ENCODE assay signal across 20 mouse cellular contexts in genomic region chr13:95987147-95987546, GRCm38 (mm10).
"Had no signal": no experiment of that assay in that cellular context is flagged by ENCODE, and none has a peak within 500 bp of the region (broad histone marks: within the 10 kb centered on the region; RNA-seq: fewer than 3 reads in every experiment).

No protein-coding gene starts in this region.

- H3K36me3 ChIP-seq: limb, embryonic 12.5 days; limb, embryonic 15.5 days; midbrain, embryonic 12.5 days; midbrain, embryonic 15.5 days; neural tube, embryonic 12.5 days; neural tube, embryonic 15.5 days had no signal

- H3K27ac ChIP-seq: limb, embryonic 12.5 days; limb, embryonic 15.5 days; liver, embryonic 14.5 days; macrophage; midbrain, embryonic 12.5 days; midbrain, embryonic 15.5 days; neural tube, embryonic 12.5 days; neural tube, embryonic 15.5 days had no signal

- H3K9ac ChIP-seq: limb, embryonic 12.5 days; limb, embryonic 15.5 days; liver, embryonic 14.5 days; liver, postnatal 0 days; lung, embryonic 14.5 days; midbrain, embryonic 12.5 days; midbrain, embryonic 15.5 days; neural tube, embryonic 12.5 days; neural tube, embryonic 15.5 days had no signal

- DNase-seq: kidney, postnatal 10 days; kidney, postnatal 36 days; left cerebral cortex, postnatal 4 days; liver, postnatal 0 days; lung, embryonic 14.5 days; right cerebral cortex, adult 18-20 months; right cerebral cortex, postnatal 14 days; right cerebral cortex, postnatal 4 days; thymus, adult 18-20 months; thymus, postnatal 36 days had no signal

- ATAC-seq: liver, postnatal 0 days; lung, postnatal 0 days; midbrain, embryonic 15.5 days had no signal

- H3K27me3 ChIP-seq: limb, embryonic 12.5 days; limb, embryonic 15.5 days; midbrain, embryonic 12.5 days; midbrain, embryonic 15.5 days; neural tube, embryonic 12.5 days; neural tube, embryonic 15.5 days had no signal

- H3K4me3 ChIP-seq: limb, embryonic 12.5 days; limb, embryonic 15.5 days; midbrain, embryonic 12.5 days; midbrain, embryonic 15.5 days; neural tube, embryonic 12.5 days; neural tube, embryonic 15.5 days had no signal

- H3K4me1 ChIP-seq: midbrain, embryonic 12.5 days; midbrain, embryonic 15.5 days; neural tube, embryonic 12.5 days; neural tube, embryonic 15.5 days had no signal

- H3K4me2 ChIP-seq: limb, embryonic 12.5 days; limb, embryonic 15.5 days; liver, embryonic 11.5 days; lung, embryonic 14.5 days; midbrain, embryonic 12.5 days; midbrain, embryonic 15.5 days; neural tube, embryonic 12.5 days; neural tube, embryonic 15.5 days had no signal

- H3K9me3 ChIP-seq: limb, embryonic 12.5 days; limb, embryonic 15.5 days; midbrain, embryonic 12.5 days; midbrain, embryonic 15.5 days; neural tube, embryonic 12.5 days; neural tube, embryonic 15.5 days had no signal
